Comparison of ENCODE assay signal across 22 mouse cellular contexts in genomic region chr9:102972393-102973050, GRCm38 (mm10). TPM values are rescaled to one million over a fixed set of nuclear protein-coding genes. Genes with fewer than 3 reads are reported as not detected.
DNase-seq lines count a peak whose midpoint lies in the region; ATAC-seq and TF ChIP-seq lines count a peak whose summit lies in the region.
"Had no signal": no experiment of that assay in that cellular context is flagged by ENCODE, and none has a peak within 500 bp of the region (broad histone marks: within the 10 kb centered on the region; RNA-seq: fewer than 3 reads in every experiment).

No protein-coding gene starts in this region.

- no peak overlapping the region for H3K9ac ChIP-seq in heart, embryonic 12.5 days
- H3K9ac ChIP-seq in limb, embryonic 14.5 days (ENCODE audit: low read depth, low read length, severe bottlenecking): no peak overlapping the region
- H3K9ac ChIP-seq: embryonic facial prominence, embryonic 13.5 days; hindbrain, embryonic 14.5 days; limb, embryonic 12.5 days; liver, embryonic 14.5 days; lung, embryonic 15.5 days had no signal

- peaks cover 9% of the 10 kb centered on the region; the same call in 1 of the 2 replicates for H3K27me3 ChIP-seq in heart, embryonic 12.5 days (replicated peaks)
- no peaks in the 10 kb centered on the region for H3K27me3 ChIP-seq in Patski
- H3K27me3 ChIP-seq in limb, embryonic 14.5 days (ENCODE audit: control insufficient read depth, insufficient read depth, low read length): no peaks in the 10 kb centered on the region
- H3K27me3 ChIP-seq: embryonic facial prominence, embryonic 13.5 days; limb, embryonic 12.5 days; lung, embryonic 15.5 days had no signal

- 0 out of 2 replicates have a peak, but pooled peaks cover 4% of the 10 kb centered on the region for H3K4me1 ChIP-seq in heart, embryonic 12.5 days (replicated peaks)
- H3K4me1 ChIP-seq in limb, embryonic 14.5 days (ENCODE audit: control insufficient read depth, insufficient read depth, low read length): peaks cover 5% of the 10 kb centered on the region; the same call in 1 of the 2 replicates
- H3K4me1 ChIP-seq: lung, embryonic 15.5 days had no signal

- H3K27ac ChIP-seq in heart, embryonic 12.5 days (ENCODE audit: poor library complexity, severe bottlenecking): no peak overlapping the region
- 0 out of 2 replicates have a peak overlapping the region, but pooled peaks have one; percentile 19 for H3K27ac ChIP-seq in limb, embryonic 14.5 days (replicated peaks; ENCODE audit: low read depth, low read length)
- H3K27ac ChIP-seq: embryonic facial prominence, embryonic 13.5 days; forebrain, embryonic 10.5 days; hindbrain, embryonic 14.5 days; limb, embryonic 12.5 days; liver, embryonic 14.5 days; lung, embryonic 15.5 days; stomach, postnatal 0 days had no signal

- TF ChIP-seq POLR2A in limb, embryonic 14.5 days (IDR thresholded peaks at IDR 0.05; ENCODE audit: borderline replicate concordance, extremely low read depth, insufficient read depth, insufficient read length): no peak

- DNase-seq in heart, adult 11 months: peak; percentile 95
- DNase-seq in 3T3-L1 (ENCODE audit: low read depth, low spot score) (peak; percentile 88), Patski (ENCODE audit: low read depth, low spot score) (no peak)
- DNase-seq in limb, embryonic 14.5 days (ENCODE audit: low spot score): peak; percentile 34
- no peak for DNase-seq in frontal cortex, postnatal 10 days (ENCODE audit: low spot score in 2 of 2)
- no peak for DNase-seq in kidney, adult 8-10 months
- DNase-seq: cerebellum, adult 11 months; cerebellum, postnatal 10 days; kidney, adult 9 months; kidney, postnatal 4 days; lung, postnatal 4 days; retina, postnatal 1 day; right cerebral cortex, postnatal 4 days had no signal

- CTCF ChIA-PET in Patski (lab: Charles Lee): interaction anchor here (1.2 kb wide), 1 partner anchor 22 kb away, joined by 3 read pairs; no protein-coding TSS in a partner anchor

- H3K36me3 ChIP-seq in heart, embryonic 12.5 days: no peaks in the 10 kb centered on the region
- no peaks in the 10 kb centered on the region for H3K36me3 ChIP-seq in limb, embryonic 14.5 days (ENCODE audit: control insufficient read depth, insufficient read depth, low read length)
- H3K36me3 ChIP-seq: embryonic facial prominence, embryonic 13.5 days; forebrain, embryonic 10.5 days; G1E; limb, embryonic 12.5 days; lung, embryonic 15.5 days had no signal

- POLR2A ChIA-PET in Patski (lab: Charles Lee): no interaction called here

- H3K9me3 ChIP-seq in heart, embryonic 12.5 days (replicated peaks): no peaks in the 10 kb centered on the region; the same call in 1 of the 2 replicates
- H3K9me3 ChIP-seq in limb, embryonic 14.5 days (ENCODE audit: control insufficient read depth, low read length): no peaks in the 10 kb centered on the region
- H3K9me3 ChIP-seq: embryonic facial prominence, embryonic 13.5 days; forebrain, embryonic 10.5 days; G1E; limb, embryonic 12.5 days; lung, embryonic 15.5 days had no signal

- no peak overlapping the region for H3K4me3 ChIP-seq in heart, embryonic 12.5 days
- no peak overlapping the region for H3K4me3 ChIP-seq in limb, embryonic 14.5 days (replicated peaks; ENCODE audit: low read length)
- H3K4me3 ChIP-seq: embryonic facial prominence, embryonic 13.5 days; forebrain, embryonic 10.5 days; limb, embryonic 12.5 days; lung, embryonic 15.5 days had no signal

- in situ Hi-C loops in Patski (cut with MboI; ENCODE audit: low pct_unique_long_range_greater_than_20kb): no loop called here

- no peak for ATAC-seq in heart, embryonic 12.5 days (ENCODE audit: insufficient number of reproducible peaks, low FRiP score)
- peak; percentile 89 for ATAC-seq in Patski
- ATAC-seq in limb, embryonic 14.5 days (ENCODE audit: low FRiP score, low read depth): no peak

- 71% methylated on average over 2 of the region's 2 CpGs for WGBS in heart, embryonic 12.5 days
- 68% methylated on average over 2 of the region's 2 CpGs for WGBS in limb, embryonic 14.5 days

- no peak overlapping the region for H3K4me2 ChIP-seq in heart, embryonic 12.5 days
- no peak overlapping the region for H3K4me2 ChIP-seq in limb, embryonic 14.5 days (replicated peaks; ENCODE audit: low read depth, low read length, severe bottlenecking)
- H3K4me2 ChIP-seq: embryonic facial prominence, embryonic 13.5 days; hindbrain, embryonic 14.5 days; limb, embryonic 12.5 days; lung, embryonic 15.5 days had no signal

- TF ChIP-seq CTCF in Patski (IDR thresholded peaks at IDR 0.05): no peak

RNA-seq across cellular contexts. Expression of gene Slco2a1, which starts 16.0 kb away (rescaled TPM):
- polyA plus RNA-seq in heart, embryonic 12.5 days (2016; fragmentation: Nextera tagmentation; extraction: Ambion mirVana): 7.1 and 9.0 TPM in 2 replicates
- 14.9 TPM for polyA plus RNA-seq in Patski (2021)
- polyA plus RNA-seq in limb, embryonic 14.5 days (2012; rRNA removed): 5.1 and 7.0 TPM in 2 replicates
- 5.9 and 7.2 TPM in 2 replicates for polyA plus RNA-seq in limb, embryonic 14.5 days (2014; fragmentation: Nextera tagmentation; extraction: Ambion mirVana)

Comparison
In these comparisons a context has a peak if more than half of its experiments do, and no peak if none do; other contexts are left out.
1. DNase-seq: peak in heart, adult 11 months (single experiment), 3T3-L1 (single experiment) and limb, embryonic 14.5 days (single experiment); none in Patski (single experiment), frontal cortex, postnatal 10 days (0 of 2) and kidney, adult 8-10 months (0 of 2).